In genomic region chr11:104113699-104114098, GRCm38 (mm10) we compare ENCODE assay signal across 19 mouse cellular contexts. TPM values are rescaled to one million over a fixed set of nuclear protein-coding genes. Genes with fewer than 3 reads are reported as not detected.
"Had no signal": no experiment of that assay in that cellular context is flagged by ENCODE, and none has a peak within 500 bp of the region (broad histone marks: within the 10 kb centered on the region; RNA-seq: fewer than 3 reads in every experiment).

No protein-coding gene starts in this region.

- H3K27ac ChIP-seq: kidney, postnatal 0 days; layer of hippocampus, adult 2 months; limb, embryonic 12.5 days; limb, embryonic 15.5 days; liver, embryonic 14.5 days; macrophage; midbrain, embryonic 13.5 days; stomach, embryonic 15.5 days had no signal

- H3K4me3 ChIP-seq: layer of hippocampus, adult 2 months; limb, embryonic 12.5 days; limb, embryonic 15.5 days; midbrain, embryonic 13.5 days; stomach, embryonic 15.5 days had no signal

- H3K27me3 ChIP-seq: limb, embryonic 12.5 days; limb, embryonic 15.5 days; midbrain, embryonic 13.5 days; stomach, embryonic 15.5 days had no signal

- H3K9ac ChIP-seq: limb, embryonic 12.5 days; limb, embryonic 15.5 days; liver, embryonic 14.5 days; liver, postnatal 0 days; lung, embryonic 14.5 days; midbrain, embryonic 13.5 days; stomach, embryonic 15.5 days had no signal

- H3K4me1 ChIP-seq: midbrain, embryonic 13.5 days; stomach, embryonic 15.5 days had no signal

- H3K9me3 ChIP-seq: limb, embryonic 12.5 days; limb, embryonic 15.5 days; midbrain, embryonic 13.5 days; stomach, embryonic 15.5 days had no signal

- DNase-seq: kidney, adult 2 months; kidney, postnatal 25 days; layer of hippocampus, adult 9-11 months; liver, postnatal 0 days; lung, embryonic 14.5 days; right cerebral cortex, postnatal 14 days; spleen, adult 18-20 months; thymus, postnatal 36 days had no signal

- H3K4me2 ChIP-seq: limb, embryonic 12.5 days; limb, embryonic 15.5 days; liver, embryonic 11.5 days; lung, embryonic 14.5 days; midbrain, embryonic 13.5 days; stomach, embryonic 15.5 days had no signal

- H3K36me3 ChIP-seq: limb, embryonic 12.5 days; limb, embryonic 15.5 days; midbrain, embryonic 13.5 days; stomach, embryonic 15.5 days had no signal

- ATAC-seq: liver, postnatal 0 days; lung, postnatal 0 days; midbrain, embryonic 13.5 days had no signal

RNA-seq across cellular contexts. Expression of gene Crhr1, which starts 19.0 kb away (rescaled TPM):
- polyA plus RNA-seq: kidney, adult 2 months; large intestine, adult 2 months; limb, embryonic 15.5 days; liver, embryonic 11.5 days; liver, embryonic 14.5 days; liver, postnatal 0 days; lung, embryonic 14.5 days; lung, postnatal 0 days; macrophage had no signal
